8 mouse cellular contexts compared by ENCODE assay signal in genomic region chr10:127226318-127226895, GRCm38 (mm10). TPM values are rescaled to one million over a fixed set of nuclear protein-coding genes. Genes with fewer than 3 reads are reported as not detected.
DNase-seq lines count a peak whose midpoint lies in the region; ATAC-seq and TF ChIP-seq lines count a peak whose summit lies in the region.

No protein-coding gene starts in this region.

- 74% methylated on average over 8 of the region's 8 CpGs for WGBS in hindbrain, embryonic 11.5 days
- 67% methylated on average over 8 of the region's 8 CpGs for WGBS in hindbrain, embryonic 16.5 days

- TF ChIP-seq EP300 in CH12.LX (IDR thresholded peaks at IDR 0.05; ENCODE audit: low read length) = no peak

- DNase-seq in hindbrain, embryonic 11.5 days (ENCODE audit: low spot score) = peak; percentile 41
- DNase-seq in CH12.LX (ENCODE audit: extremely low read depth) (no peak), adipocyte (ENCODE audit: low spot score) (peak; percentile 43)
- DNase-seq in kidney, postnatal 25 days = peak; percentile 40 to 62
- DNase-seq in c-Kit-positive CD71-positive TER-119-positive erythroid progenitor cells, embryonic 14.5 days (ENCODE audit: low spot score) = no peak
- no peak for DNase-seq in thymus, postnatal 10 days (ENCODE audit: low spot score in 2 of 2)
- no peak for DNase-seq in urinary bladder, postnatal 25 days (ENCODE audit: low spot score)

- H3K27ac ChIP-seq in hindbrain, embryonic 11.5 days (ENCODE audit: low read depth, low read length) = no peak overlapping the region
- no peak overlapping the region for H3K27ac ChIP-seq in hindbrain, embryonic 16.5 days (ENCODE audit: low read depth, low read length)
- no peak overlapping the region for H3K27ac ChIP-seq in CH12.LX (ENCODE audit: insufficient read depth, low read depth)

- no peaks in the 10 kb centered on the region for H3K4me1 ChIP-seq in hindbrain, embryonic 11.5 days (replicated peaks; ENCODE audit: control insufficient read depth, insufficient read depth, low read length)
- no peaks in the 10 kb centered on the region for H3K4me1 ChIP-seq in hindbrain, embryonic 16.5 days (ENCODE audit: control insufficient read depth, insufficient read depth, low read depth, low read length)
- H3K4me1 ChIP-seq in CH12.LX (ENCODE audit: control insufficient read depth in 1 of 2, insufficient read depth in 2 of 2) = peaks cover 3 to 24% of the 10 kb centered on the region in 2 experiments

- in situ Hi-C loops in CH12.LX (cut with MboI; ENCODE audit: low pct_ligation_motif_present, low pct_unique_long_range_greater_than_20kb, low sequenced_read_pairs) = no loop called here

- ATAC-seq in hindbrain, embryonic 11.5 days (ENCODE audit: low FRiP score) = no peak
- no peak for ATAC-seq in hindbrain, embryonic 16.5 days

- TF ChIP-seq CTCF in CH12.LX (conservative IDR thresholded peaks at IDR 0.05 in 1 of 2, IDR thresholded peaks at IDR 0.05 in 1 of 2; ENCODE audit: low read depth in 2 of 2, low read length in 2 of 2) = peak in 1 of 2 experiments; percentile 41; a peak in 2 of 4 replicates

- H3K9ac ChIP-seq in hindbrain, embryonic 11.5 days (ENCODE audit: low read depth, low read length) = no peak overlapping the region
- H3K9ac ChIP-seq in hindbrain, embryonic 16.5 days (ENCODE audit: low read depth, low read length) = no peak overlapping the region
- no peak overlapping the region for H3K9ac ChIP-seq in CH12.LX (ENCODE audit: insufficient read depth, low read depth)

- no peaks in the 10 kb centered on the region for H3K9me3 ChIP-seq in hindbrain, embryonic 11.5 days (ENCODE audit: control insufficient read depth, low read length)
- H3K9me3 ChIP-seq in hindbrain, embryonic 16.5 days (ENCODE audit: control insufficient read depth, low read length) = no peaks in the 10 kb centered on the region
- H3K9me3 ChIP-seq in CH12.LX (replicated peaks; ENCODE audit: low read length) = peaks cover 3% of the 10 kb centered on the region

- no peaks in the 10 kb centered on the region for H3K36me3 ChIP-seq in hindbrain, embryonic 11.5 days (ENCODE audit: control insufficient read depth, insufficient read depth, low read length)
- H3K36me3 ChIP-seq in hindbrain, embryonic 16.5 days (ENCODE audit: control insufficient read depth, insufficient read depth, low read length) = peaks cover 32% of the 10 kb centered on the region
- H3K36me3 ChIP-seq in CH12.LX (replicated peaks in 1 of 2; ENCODE audit: control insufficient read depth in 1 of 2, insufficient read depth in 1 of 2, low read length in 1 of 2) = no peaks in the 10 kb centered on the region

- TF ChIP-seq POLR2A in CH12.LX (IDR thresholded peaks at IDR 0.05; ENCODE audit: low read depth, low read length) = no peak

- peaks cover 2% of the 10 kb centered on the region; the same call in 1 of the 2 replicates for H3K27me3 ChIP-seq in hindbrain, embryonic 11.5 days (ENCODE audit: control insufficient read depth, insufficient read depth, low read length)
- no peaks in the 10 kb centered on the region for H3K27me3 ChIP-seq in hindbrain, embryonic 16.5 days (replicated peaks; ENCODE audit: control insufficient read depth, insufficient read depth, low read length)
- H3K27me3 ChIP-seq in CH12.LX (replicated peaks) = peaks cover 22% of the 10 kb centered on the region

- no peak overlapping the region for H3K4me2 ChIP-seq in hindbrain, embryonic 11.5 days (replicated peaks; ENCODE audit: low read depth, low read length)
- H3K4me2 ChIP-seq in hindbrain, embryonic 16.5 days (ENCODE audit: low read length) = no peak overlapping the region
- H3K4me2 ChIP-seq in CH12.LX (ENCODE audit: insufficient read depth, low read depth, poor library complexity, severe bottlenecking) = no peak overlapping the region

- dilution Hi-C loops in CH12.LX (cut with MboI; ENCODE audit: extremely low pct_ligation_motif_present, extremely low pct_unique_long_range_greater_than_20kb, low sequenced_read_pairs) = no loop called here

- no peaks in the 10 kb centered on the region for H3K79me2 ChIP-seq in CH12.LX (replicated peaks; ENCODE audit: control insufficient read depth, extremely low read depth, insufficient read depth, poor library complexity, severe bottlenecking)

- H3K4me3 ChIP-seq in hindbrain, embryonic 11.5 days (ENCODE audit: low read depth, low read length) = no peak overlapping the region
- H3K4me3 ChIP-seq in hindbrain, embryonic 16.5 days (ENCODE audit: low read length) = no peak overlapping the region
- no peak overlapping the region for H3K4me3 ChIP-seq in CH12.LX (replicated peaks in 1 of 3; ENCODE audit: low read depth in 2 of 3, low read length in 2 of 3, poor library complexity in 1 of 3)

- TF ChIP-seq RAD21 in CH12.LX (IDR thresholded peaks at IDR 0.05; ENCODE audit: low read depth, low read length) = no peak; the same call in 1 of the 2 replicates

TF ChIP-seq in CH12.LX, 34 proteins besides CTCF, POLR2A, EP300 and RAD21:
- peak; percentile 81 for TF ChIP-seq MAFK (IDR thresholded peaks at IDR 0.05; ENCODE audit: insufficient replicate concordance, low read length)
- no peak for TF ChIP-seq MAX (IDR thresholded peaks at IDR 0.05; ENCODE audit: low read length)
- no peak for TF ChIP-seq MYC (IDR thresholded peaks at IDR 0.05; ENCODE audit: low read depth, low read length)
- no peak for TF ChIP-seq USF2 (conservative IDR thresholded peaks at IDR 0.05; ENCODE audit: low read depth, low read length)
- no peak for TF ChIP-seq USF1 (IDR thresholded peaks at IDR 0.05; ENCODE audit: low read depth, low read length)
- TF ChIP-seq SMC3 (IDR thresholded peaks at IDR 0.05; ENCODE audit: low read depth, low read length) = peak; percentile 19; the same call in 1 of the 2 replicates
- no peak for TF ChIP-seq MEF2A (IDR thresholded peaks at IDR 0.05; ENCODE audit: borderline replicate concordance, low read depth, low read length)
- TF ChIP-seq NRF1 (IDR thresholded peaks at IDR 0.05; ENCODE audit: low read depth, low read length) = no peak
- no peak for TF ChIP-seq JUND (conservative IDR thresholded peaks at IDR 0.05; ENCODE audit: low read depth, low read length)

RNA-seq across cellular contexts. Expression of gene Pip4k2c, which starts 15.0 kb away (rescaled TPM):
- polyA plus RNA-seq in hindbrain, embryonic 11.5 days (2014; fragmentation: Nextera tagmentation; extraction: Ambion mirVana) = 11.8 and 12.9 TPM in 2 replicates
- polyA plus RNA-seq in hindbrain, embryonic 16.5 days (2015; fragmentation: Nextera tagmentation; extraction: Ambion mirVana) = 20.5 and 20.7 TPM in 2 replicates
- total RNA-seq in CH12.LX (2012; rRNA removed) = 22.7 TPM in 2 replicates
- total RNA-seq in CH12.LX (2014; rRNA removed) = 12.5 and 13.3 TPM in 2 replicates
- polyA plus RNA-seq in CH12.LX (2012; ENCODE audit: insufficient read length, low read depth) = 23.3 and 24.7 TPM in 2 replicates

RNA-seq across cellular contexts. Expression of gene Dtx3, which starts 30.9 kb away (rescaled TPM):
- 143 and 158 TPM in 2 replicates for polyA plus RNA-seq in hindbrain, embryonic 11.5 days (2014; fragmentation: Nextera tagmentation; extraction: Ambion mirVana)
- polyA plus RNA-seq in hindbrain, embryonic 16.5 days (2015; fragmentation: Nextera tagmentation; extraction: Ambion mirVana) = 213 and 233 TPM in 2 replicates
- 26.9 and 27.6 TPM in 2 replicates for total RNA-seq in CH12.LX (2012; rRNA removed)
- total RNA-seq in CH12.LX (2014; rRNA removed) = 18.9 and 19.2 TPM in 2 replicates
- 51.2 and 54.4 TPM in 2 replicates for polyA plus RNA-seq in CH12.LX (2012; ENCODE audit: insufficient read length, low read depth)

RNA-seq across cellular contexts. Expression of gene Arhgef25, which starts 36.5 kb away (rescaled TPM):
- polyA plus RNA-seq in hindbrain, embryonic 11.5 days (2014; fragmentation: Nextera tagmentation; extraction: Ambion mirVana) = 30.1 and 32.0 TPM in 2 replicates
- polyA plus RNA-seq in hindbrain, embryonic 16.5 days (2015; fragmentation: Nextera tagmentation; extraction: Ambion mirVana) = 29.0 and 29.1 TPM in 2 replicates
- 8.6 and 8.7 TPM in 2 replicates for total RNA-seq in CH12.LX (2012; rRNA removed)
- total RNA-seq in CH12.LX (2014; rRNA removed) = 3.3 and 4.0 TPM in 2 replicates
- polyA plus RNA-seq in CH12.LX (2012; ENCODE audit: insufficient read length, low read depth) = 8.3 and 11.1 TPM in 2 replicates

RNA-seq across cellular contexts. Expression of gene Kif5a, which starts 36.7 kb away (rescaled TPM):
- 41.4 and 42.2 TPM in 2 replicates for polyA plus RNA-seq in hindbrain, embryonic 11.5 days (2014; fragmentation: Nextera tagmentation; extraction: Ambion mirVana)
- polyA plus RNA-seq in hindbrain, embryonic 16.5 days (2015; fragmentation: Nextera tagmentation; extraction: Ambion mirVana) = 115 and 130 TPM in 2 replicates
- 1.3 and 2.1 TPM in 2 replicates for total RNA-seq in CH12.LX (2012; rRNA removed)
- not detected in 2 replicates for total RNA-seq in CH12.LX (2014; rRNA removed)
- 0.14 and 0.46 TPM in 2 replicates for polyA plus RNA-seq in CH12.LX (2012; ENCODE audit: insufficient read length, low read depth)

RNA-seq across cellular contexts. Expression of gene Dctn2, which starts 39.8 kb away (rescaled TPM):
- 210 and 214 TPM in 2 replicates for polyA plus RNA-seq in hindbrain, embryonic 11.5 days (2014; fragmentation: Nextera tagmentation; extraction: Ambion mirVana)
- 355 and 358 TPM in 2 replicates for polyA plus RNA-seq in hindbrain, embryonic 16.5 days (2015; fragmentation: Nextera tagmentation; extraction: Ambion mirVana)
- total RNA-seq in CH12.LX (2012; rRNA removed) (88.5 and 91.9 TPM in 2 replicates), CH12.LX (2014; rRNA removed) (66.3 and 67.3 TPM in 2 replicates)
- 79.1 and 94.1 TPM in 2 replicates for polyA plus RNA-seq in CH12.LX (2012; ENCODE audit: insufficient read length, low read depth)

Comparison
In these comparisons a context has a peak if more than half of its experiments do, and no peak if none do; other contexts are left out.
1. DNase-seq: peak in hindbrain, embryonic 11.5 days (single experiment), adipocyte (single experiment) and kidney, postnatal 25 days (2 of 2); none in CH12.LX (single experiment), c-Kit-positive CD71-positive TER-119-positive erythroid progenitor cells, embryonic 14.5 days (single experiment), thymus, postnatal 10 days (0 of 2) and urinary bladder, postnatal 25 days (single experiment).